Mouse (Mus musculus): Measurements from ENCODE around the gene Disc1. TPM values are rescaled to one million over a fixed set of nuclear protein-coding genes. Genes with fewer than 3 reads are reported as not detected.

Gene Disc1
- polyA plus RNA-seq, 1 experiment from 2014 or later, result 2.3 TPM

DNA sequence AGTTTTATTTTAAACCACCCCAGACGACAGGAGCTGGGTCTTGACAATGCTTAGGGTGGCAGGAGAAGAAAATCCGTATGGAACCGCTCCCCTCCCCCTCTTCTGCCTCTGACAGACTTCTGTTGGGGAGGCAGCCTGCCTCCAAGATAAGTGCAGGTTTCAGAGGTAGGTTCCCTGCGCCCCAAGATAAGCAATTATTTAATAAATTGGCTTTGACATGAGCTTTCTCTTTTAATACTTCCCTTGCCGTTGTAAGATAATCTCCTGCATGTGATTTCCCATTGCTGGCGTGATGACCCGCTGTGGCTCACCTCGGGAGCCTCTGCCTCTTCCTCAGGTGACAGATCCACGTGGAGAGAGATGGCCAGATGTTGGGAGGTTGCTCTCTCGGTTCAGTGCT, 133.0 kb downstream of the Disc1 start:
- WGBS, result 31% methylated on average over 10 of the region's 10 CpGs
- ATAC-seq (ENCODE audit: low FRiP score, low read depth), result no peak
- no peak overlapping the region for H3K9ac ChIP-seq (replicated peaks)

DNA sequence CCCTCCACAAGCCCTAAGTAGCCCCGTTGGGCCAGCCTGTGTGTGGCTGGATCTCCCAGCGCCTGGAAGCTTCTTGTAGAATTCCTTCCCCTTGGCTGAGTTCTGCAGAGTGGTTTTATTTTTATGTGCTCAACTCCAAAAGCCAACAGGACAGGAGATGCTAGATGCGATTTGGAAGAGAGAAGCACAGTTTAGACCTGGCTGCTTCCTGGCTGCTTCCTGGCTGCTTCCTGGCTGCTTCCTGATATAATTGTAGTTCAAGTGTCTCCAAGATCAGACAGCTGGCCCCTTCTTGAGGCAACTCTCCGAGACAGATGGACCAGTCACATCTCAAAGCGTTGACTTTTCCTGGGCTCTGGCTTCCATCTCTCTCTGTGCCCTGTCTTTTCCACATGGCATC, 139.7 kb downstream of the Disc1 start:
- H3K9ac ChIP-seq (replicated peaks), result no peak overlapping the region
- WGBS, result 89% methylated on average over 5 of the region's 5 CpGs
- H3K4me3 ChIP-seq, result no peak overlapping the region
- H3K4me1 ChIP-seq, result peaks cover 13% of the 10 kb centered on the region; the same call in 1 of the 2 replicates
- ATAC-seq (ENCODE audit: low FRiP score, low read depth), result no peak
- H3K9me3 ChIP-seq, result no peaks in the 10 kb centered on the region
- H3K27ac ChIP-seq (replicated peaks), result no peak overlapping the region
- no peak overlapping the region for H3K4me2 ChIP-seq (replicated peaks)
- H3K27me3 ChIP-seq, result peaks cover 39% of the 10 kb centered on the region
- H3K36me3 ChIP-seq, result no peaks in the 10 kb centered on the region

More for the DNA sequence above, 133.0 kb downstream of the Disc1 start:
- no peak overlapping the region for H3K4me2 ChIP-seq (replicated peaks)
- H3K4me1 ChIP-seq, result peaks cover 6% of the 10 kb centered on the region; the same call in 1 of the 2 replicates
- H3K27ac ChIP-seq (replicated peaks), result no peak overlapping the region
- peaks cover 63% of the 10 kb centered on the region for H3K27me3 ChIP-seq
- H3K36me3 ChIP-seq, result no peaks in the 10 kb centered on the region
- no peak overlapping the region for H3K4me3 ChIP-seq
- H3K9me3 ChIP-seq, result no peaks in the 10 kb centered on the region

DNA sequence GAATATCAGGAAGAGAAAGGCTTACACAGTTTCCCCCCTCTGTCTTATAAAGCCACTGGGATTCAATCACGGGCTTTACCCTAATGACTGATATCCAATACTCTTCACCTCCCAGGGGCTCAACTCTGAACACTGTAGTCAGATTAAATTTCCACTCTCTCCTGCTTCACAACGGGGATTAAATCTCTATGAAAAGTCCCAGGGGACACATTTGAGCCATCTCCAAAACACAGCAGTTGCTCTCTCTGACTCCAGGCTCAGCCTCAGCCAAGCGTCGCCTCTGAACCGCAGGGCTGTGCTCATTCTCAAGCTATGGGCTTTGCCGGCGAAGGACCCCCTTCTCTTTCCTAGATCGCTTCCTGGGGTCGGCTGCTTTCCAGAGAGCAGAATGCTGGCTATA, 141.1 kb downstream of the Disc1 start:
- no peak overlapping the region for H3K4me2 ChIP-seq (replicated peaks)
- WGBS, result 55% methylated on average over 9 of the region's 9 CpGs
- H3K4me1 ChIP-seq, result peaks cover 13% of the 10 kb centered on the region; the same call in 1 of the 2 replicates
- H3K9me3 ChIP-seq, result no peaks in the 10 kb centered on the region
- H3K27me3 ChIP-seq, result peaks cover 33% of the 10 kb centered on the region
- H3K9ac ChIP-seq (replicated peaks), result no peak overlapping the region
- H3K4me3 ChIP-seq, result no peak overlapping the region
- H3K36me3 ChIP-seq, result no peaks in the 10 kb centered on the region
- no peak overlapping the region for H3K27ac ChIP-seq (replicated peaks)
- no peak for ATAC-seq (ENCODE audit: low FRiP score, low read depth)

DNA sequence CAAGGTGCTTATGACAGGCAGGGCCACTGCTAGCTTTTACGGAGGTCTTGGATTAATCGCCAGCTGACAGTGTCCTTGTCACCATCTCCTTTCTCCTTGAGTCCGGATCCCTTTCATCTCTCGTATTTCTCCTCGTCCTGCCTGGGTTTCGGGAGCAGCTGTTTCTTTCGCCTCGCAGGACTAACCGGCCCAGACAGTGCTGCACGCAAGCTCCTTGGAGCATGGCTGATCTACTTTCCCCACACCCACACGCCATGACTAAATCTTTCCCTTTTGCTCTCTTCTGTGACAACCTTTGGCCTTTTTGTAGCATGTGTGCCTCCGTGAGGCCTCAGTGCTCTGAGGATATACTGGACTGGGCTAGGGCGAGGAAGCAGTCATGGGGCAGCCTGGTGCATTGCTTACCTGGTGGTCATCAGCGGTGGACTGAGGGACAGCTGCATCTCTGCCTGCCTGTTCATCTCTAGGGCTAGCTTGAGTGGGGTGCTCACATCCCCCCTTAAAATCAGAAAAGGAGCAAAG, 142.6 kb downstream of the Disc1 start:
- H3K4me1 ChIP-seq, result peaks cover 18% of the 10 kb centered on the region; the same call in 1 of the 2 replicates
- peak overlapping the region; percentile 32; the same call in 1 of the 2 replicates for H3K27ac ChIP-seq (replicated peaks)
- no peaks in the 10 kb centered on the region for H3K9me3 ChIP-seq
- 83% methylated on average over 14 of the region's 14 CpGs for WGBS
- no peak overlapping the region for H3K4me2 ChIP-seq (replicated peaks)
- no peaks in the 10 kb centered on the region for H3K36me3 ChIP-seq
- no peak overlapping the region for H3K9ac ChIP-seq (replicated peaks)
- no peak for ATAC-seq (ENCODE audit: low FRiP score, low read depth)
- peaks cover 23% of the 10 kb centered on the region for H3K27me3 ChIP-seq
- H3K4me3 ChIP-seq, result no peak overlapping the region

DNA sequence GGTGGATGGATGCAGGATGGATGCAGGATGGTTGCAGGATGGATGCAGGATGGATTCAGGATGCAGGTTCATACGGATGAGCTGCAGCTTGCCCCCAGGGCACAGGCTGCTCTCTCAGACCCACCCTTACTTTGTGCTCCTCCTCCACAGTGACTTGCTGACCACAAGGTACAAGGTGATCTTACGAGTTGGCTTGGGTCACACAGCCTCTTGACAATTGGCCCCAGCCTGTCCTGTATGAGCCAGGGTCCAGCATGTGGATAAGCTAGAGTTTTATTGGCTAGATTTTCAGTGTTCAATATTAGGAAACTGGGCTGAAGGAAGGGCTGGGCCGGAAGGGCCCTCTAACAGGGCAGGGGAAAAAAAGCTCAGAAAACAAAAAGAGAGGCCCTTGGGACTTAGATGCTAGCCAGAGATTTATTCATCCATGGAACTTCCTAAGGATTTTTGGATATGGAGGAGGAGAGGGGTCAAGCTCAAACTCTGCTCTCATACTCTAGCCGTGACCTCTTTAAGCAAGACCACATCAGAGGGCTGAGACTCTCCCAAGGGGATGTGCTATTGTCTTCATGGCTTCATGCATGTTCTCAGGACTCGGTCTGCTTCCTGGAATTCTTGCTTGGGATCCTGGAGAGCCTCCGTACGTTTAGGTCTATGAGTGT, 143.5 kb downstream of the Disc1 start:
- Histone ChIP-seq H3K9me3 (no peaks in the 10 kb centered on the region), H3K36me3 (no peaks in the 10 kb centered on the region), H3K4me1 (peaks cover 18% of the 10 kb centered on the region; the same call in 1 of the 2 replicates), H3K4me3 (no peak overlapping the region), H3K27me3 (peaks cover 23% of the 10 kb centered on the region), H3K9ac (replicated peaks) (no peak overlapping the region), H3K4me2 (replicated peaks) (no peak overlapping the region), H3K27ac (replicated peaks) (no peak overlapping the region)
- ATAC-seq (ENCODE audit: low FRiP score, low read depth), result no peak
- 67% methylated on average over 7 of the region's 7 CpGs for WGBS

DNA sequence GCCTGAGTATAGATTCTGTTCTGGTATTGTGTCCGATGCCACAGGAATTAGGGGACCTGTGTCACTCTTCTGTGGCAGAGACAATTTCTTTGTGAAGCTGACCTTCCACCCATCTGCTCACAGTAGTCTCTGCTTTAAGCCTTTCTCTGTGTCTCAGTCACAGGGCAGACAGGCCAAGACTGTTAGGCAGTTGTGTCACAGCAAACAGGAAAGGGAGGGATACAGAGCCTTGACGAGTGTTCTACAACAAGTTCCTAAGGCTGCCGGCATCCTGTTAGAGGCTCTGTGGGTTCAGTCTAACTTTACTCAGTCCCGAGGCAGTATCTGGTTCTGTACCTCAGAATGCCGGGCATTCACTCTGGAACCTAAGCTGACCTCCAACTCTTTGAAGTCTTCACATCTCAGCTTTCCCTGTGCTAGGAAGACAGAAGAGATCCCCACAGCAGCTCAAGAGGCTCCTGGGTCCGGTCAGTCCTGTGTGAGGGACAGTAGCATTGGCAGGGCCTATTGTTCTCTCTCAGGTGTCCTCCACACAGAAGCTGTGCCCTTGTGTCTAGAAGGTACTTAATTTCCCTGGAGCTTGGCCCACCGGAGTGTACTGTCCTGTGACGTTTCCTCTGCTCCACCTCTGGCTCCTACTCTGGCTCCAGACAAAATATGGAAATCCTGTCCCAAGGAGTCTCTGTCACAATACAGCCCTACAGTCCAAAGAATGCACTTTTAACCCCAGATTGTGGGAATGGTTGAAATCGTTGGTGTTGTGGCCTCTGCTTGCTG, 144.6 kb downstream of the Disc1 start:
- Histone ChIP-seq H3K36me3 (no peaks in the 10 kb centered on the region), H3K4me3 (no peak overlapping the region), H3K27me3 (peaks cover 17% of the 10 kb centered on the region), H3K4me2 (replicated peaks) (no peak overlapping the region), H3K4me1 (peaks cover 18% of the 10 kb centered on the region; the same call in 1 of the 2 replicates), H3K9me3 (no peaks in the 10 kb centered on the region), H3K27ac (replicated peaks) (no peak overlapping the region), H3K9ac (replicated peaks) (no peak overlapping the region)
- no peak for ATAC-seq (ENCODE audit: low FRiP score, low read depth)
- 73% methylated on average over 9 of the region's 9 CpGs for WGBS

DNA sequence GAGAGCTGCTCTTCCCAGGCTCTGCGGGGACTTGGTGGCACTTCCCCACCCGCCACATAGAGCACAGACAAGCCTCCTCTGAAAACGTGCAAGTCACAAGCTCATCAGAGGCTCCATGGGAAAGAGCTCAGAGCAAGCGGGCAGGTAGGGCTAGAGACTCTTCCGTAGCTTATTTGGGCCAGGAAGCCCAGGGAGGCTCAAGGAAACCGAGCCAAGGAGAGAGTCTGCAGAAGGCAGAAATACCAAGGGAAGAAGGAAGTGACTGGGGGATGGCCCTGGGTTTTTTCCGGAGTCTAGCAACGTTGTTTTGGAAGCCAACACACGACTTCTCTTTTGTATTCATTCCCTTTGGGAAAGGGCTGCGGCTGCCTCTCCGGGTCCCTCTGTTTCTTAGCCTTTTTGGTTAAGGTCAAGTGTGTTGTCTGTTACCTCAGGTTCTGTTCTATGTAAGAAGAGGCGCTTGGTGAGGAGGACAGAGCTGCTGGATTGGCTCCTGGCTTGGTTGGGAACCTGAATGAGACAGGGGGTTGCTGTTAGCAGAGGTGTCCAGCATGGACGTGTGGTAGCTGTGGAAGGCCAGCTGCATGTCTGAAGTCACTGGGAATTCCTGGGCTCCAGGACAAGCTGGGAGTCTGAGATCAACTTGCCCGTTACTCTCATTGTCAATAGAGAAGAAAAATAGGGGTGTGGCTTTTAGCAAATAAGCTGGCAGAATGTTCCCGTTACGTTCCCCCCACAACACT, 145.4 kb downstream of the Disc1 start:
- H3K4me1 ChIP-seq, result peaks cover 18% of the 10 kb centered on the region; the same call in 1 of the 2 replicates
- H3K27me3 ChIP-seq, result peaks cover 9% of the 10 kb centered on the region; the same call in 1 of the 2 replicates
- no peak overlapping the region for H3K27ac ChIP-seq (replicated peaks)

DNA sequence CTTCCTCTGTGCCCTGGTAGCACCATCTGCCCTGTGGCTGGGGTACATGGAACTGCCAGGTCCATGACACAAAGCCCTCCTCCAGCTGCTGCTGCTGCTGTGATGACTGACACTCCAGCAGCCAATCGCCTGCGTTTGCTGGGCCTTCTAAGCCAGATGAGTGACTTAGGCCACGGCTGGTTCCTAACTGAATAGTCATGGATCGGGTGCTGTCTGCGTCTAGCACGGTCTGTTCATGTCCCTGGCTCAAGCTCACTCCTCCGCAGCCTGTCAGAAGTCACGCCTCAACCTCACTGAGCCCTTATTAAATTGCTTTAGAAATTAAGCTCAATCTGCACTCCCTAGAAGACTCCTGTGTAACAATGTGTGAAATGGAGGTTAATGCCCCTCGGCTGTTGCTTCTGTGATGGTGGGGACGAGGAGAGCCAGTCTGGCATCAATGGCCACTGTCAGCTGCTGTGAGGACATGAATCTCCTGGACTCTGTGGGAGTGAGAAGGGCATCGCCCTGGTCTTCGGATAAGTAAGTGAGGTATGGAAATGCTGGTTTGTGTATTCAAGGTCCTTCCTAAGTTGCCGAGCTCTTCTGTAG, 146.4 kb downstream of the Disc1 start:
- no peaks in the 10 kb centered on the region for H3K36me3 ChIP-seq
- H3K9ac ChIP-seq (replicated peaks), result no peak overlapping the region
- H3K4me2 ChIP-seq (replicated peaks), result no peak overlapping the region
- ATAC-seq (ENCODE audit: low FRiP score, low read depth), result no peak
- no peaks in the 10 kb centered on the region for H3K9me3 ChIP-seq
- no peak overlapping the region for H3K4me3 ChIP-seq
- WGBS, result 85% methylated on average over 13 of the region's 13 CpGs
- peaks cover 18% of the 10 kb centered on the region; the same call in 1 of the 2 replicates for H3K4me1 ChIP-seq
- peaks cover 7% of the 10 kb centered on the region; the same call in 1 of the 2 replicates for H3K27me3 ChIP-seq
- H3K27ac ChIP-seq (replicated peaks), result no peak overlapping the region

More for the DNA sequence above, 145.4 kb downstream of the Disc1 start:
- H3K4me3 ChIP-seq, result no peak overlapping the region
- H3K9me3 ChIP-seq, result no peaks in the 10 kb centered on the region
- H3K4me2 ChIP-seq (replicated peaks), result no peak overlapping the region
- ATAC-seq (ENCODE audit: low FRiP score, low read depth), result no peak
- no peak overlapping the region for H3K9ac ChIP-seq (replicated peaks)
- H3K36me3 ChIP-seq, result no peaks in the 10 kb centered on the region
- WGBS, result 80% methylated on average over 16 of the region's 16 CpGs

DNA sequence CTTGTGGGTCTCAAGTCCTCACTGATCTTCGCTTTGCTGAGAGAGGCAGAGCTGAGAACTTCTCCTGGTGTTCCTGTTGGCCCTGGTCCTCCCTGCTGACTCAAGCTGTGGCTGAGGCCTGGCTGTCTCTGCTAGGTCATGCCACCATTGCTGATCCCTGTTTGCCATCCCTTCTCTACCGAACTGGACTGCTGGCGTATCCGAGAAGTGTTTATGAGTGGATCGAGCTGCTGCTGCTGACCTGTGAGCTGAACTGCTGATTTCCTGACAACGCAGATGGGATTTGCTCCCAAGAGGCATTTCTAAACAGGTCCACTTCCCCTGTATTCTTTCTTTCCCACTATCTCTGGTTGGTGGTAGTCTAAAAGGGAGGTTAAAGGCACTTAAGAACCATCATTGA, 147.7 kb downstream of the Disc1 start:
- Histone ChIP-seq H3K27ac (replicated peaks) (no peak overlapping the region), H3K9ac (replicated peaks) (no peak overlapping the region), H3K4me1 (peaks cover 11% of the 10 kb centered on the region; the same call in 1 of the 2 replicates), H3K9me3 (no peaks in the 10 kb centered on the region), H3K4me3 (no peak overlapping the region), H3K27me3 (peaks cover 8% of the 10 kb centered on the region; the same call in 1 of the 2 replicates), H3K36me3 (no peaks in the 10 kb centered on the region), H3K4me2 (replicated peaks) (no peak overlapping the region)
- no peak for ATAC-seq (ENCODE audit: low FRiP score, low read depth)
- WGBS, result 94% methylated on average over 6 of the region's 6 CpGs

DNA sequence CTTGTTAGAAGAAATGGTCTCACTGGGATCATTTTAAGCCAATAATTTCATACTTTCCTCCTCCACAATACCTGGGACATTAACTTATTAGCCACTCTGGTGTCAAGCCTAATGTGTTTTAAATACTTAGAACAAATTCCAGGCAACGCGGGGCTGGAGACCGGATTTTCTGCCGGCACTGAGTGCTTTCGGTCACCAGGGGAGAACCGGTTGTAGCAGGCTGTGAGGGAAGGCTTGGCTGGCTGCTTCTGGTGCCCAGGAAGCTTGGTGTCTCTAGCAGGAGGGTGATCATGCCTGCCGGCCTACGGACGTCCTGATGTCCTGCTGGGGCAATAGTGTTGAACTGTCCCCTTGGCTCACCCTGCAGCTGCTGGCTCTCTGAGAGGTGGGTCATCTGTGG, 149.0 kb downstream of the Disc1 start:
- H3K36me3 ChIP-seq, result no peaks in the 10 kb centered on the region
- H3K27me3 ChIP-seq, result peaks cover 8% of the 10 kb centered on the region; the same call in 1 of the 2 replicates
- H3K4me2 ChIP-seq (replicated peaks), result no peak overlapping the region
- WGBS, result 82% methylated on average over 9 of the region's 9 CpGs
- no peak for ATAC-seq (ENCODE audit: low FRiP score, low read depth)
- H3K4me3 ChIP-seq, result no peak overlapping the region
- H3K9me3 ChIP-seq, result no peaks in the 10 kb centered on the region
- no peak overlapping the region for H3K9ac ChIP-seq (replicated peaks)
- 0 out of 2 replicates have a peak, but pooled peaks cover 5% of the 10 kb centered on the region for H3K4me1 ChIP-seq
- no peak overlapping the region for H3K27ac ChIP-seq (replicated peaks)

DNA sequence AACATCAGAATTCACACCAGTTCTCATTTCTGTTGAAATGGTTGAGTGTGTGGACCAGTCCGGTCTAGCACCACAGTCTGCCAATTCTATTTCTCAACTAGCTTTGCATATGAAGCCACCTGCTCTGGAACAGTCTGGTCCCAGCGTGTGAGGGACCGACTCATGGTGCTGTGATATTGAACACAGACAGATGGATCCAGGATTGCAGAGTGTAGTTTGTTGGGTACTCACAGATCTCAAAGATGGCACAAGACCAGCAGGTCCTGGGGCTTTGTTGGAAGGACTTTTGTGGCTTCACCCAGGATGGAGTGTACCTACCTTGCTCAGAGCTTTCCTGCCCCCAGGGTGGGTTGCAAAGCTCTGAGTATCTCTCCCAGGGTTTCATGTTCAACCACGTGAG, 151.6 kb downstream of the Disc1 start:
- H3K4me2 ChIP-seq (replicated peaks), result no peak overlapping the region
- 95% methylated on average over 4 of the region's 4 CpGs for WGBS
- no peak overlapping the region for H3K9ac ChIP-seq (replicated peaks)
- H3K27ac ChIP-seq (replicated peaks), result no peak overlapping the region
- H3K4me1 ChIP-seq, result 0 out of 2 replicates have a peak, but pooled peaks cover under 1% of the 10 kb centered on the region
- ATAC-seq (ENCODE audit: low FRiP score, low read depth), result no peak
- H3K4me3 ChIP-seq, result no peak overlapping the region
- H3K27me3 ChIP-seq, result peaks cover 13% of the 10 kb centered on the region
- no peaks in the 10 kb centered on the region for H3K9me3 ChIP-seq
- no peaks in the 10 kb centered on the region for H3K36me3 ChIP-seq
